Mouse (Mus musculus): ENCODE measurements around the gene Trim52.
"Not testable (repeated sequence)": the region's sequence is repeated elsewhere in the genome, so short reads cannot be mapped to it uniquely, and the experiment has no call there.

Trim52 gene

DNA sequence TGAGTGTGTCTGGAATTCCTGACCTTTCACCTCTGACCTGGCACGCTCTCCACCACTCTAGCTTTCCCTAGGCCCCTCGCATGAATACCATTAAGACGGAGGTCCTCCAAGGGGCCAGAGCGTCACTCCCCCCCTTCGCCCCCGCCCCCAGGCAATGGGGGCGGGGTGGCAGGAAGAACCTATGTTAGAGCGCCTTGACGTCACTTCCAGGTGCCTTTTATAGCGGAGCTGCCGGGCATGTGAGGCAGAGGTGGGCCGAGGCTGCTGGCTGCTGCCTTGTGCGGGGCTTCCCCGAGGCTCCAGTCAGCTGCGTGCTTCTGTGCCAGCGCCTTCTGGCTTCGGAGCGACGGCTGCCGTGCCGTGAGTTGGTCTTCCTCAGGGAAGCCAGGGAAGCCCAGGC, at the start of gene Trim52:
Trim52 (plus strand) TSS at position 219 of the 400 bp plus-strand sequence.
- DNase-seq (ENCODE audit: low read depth, low spot score) = no peak

DNA sequence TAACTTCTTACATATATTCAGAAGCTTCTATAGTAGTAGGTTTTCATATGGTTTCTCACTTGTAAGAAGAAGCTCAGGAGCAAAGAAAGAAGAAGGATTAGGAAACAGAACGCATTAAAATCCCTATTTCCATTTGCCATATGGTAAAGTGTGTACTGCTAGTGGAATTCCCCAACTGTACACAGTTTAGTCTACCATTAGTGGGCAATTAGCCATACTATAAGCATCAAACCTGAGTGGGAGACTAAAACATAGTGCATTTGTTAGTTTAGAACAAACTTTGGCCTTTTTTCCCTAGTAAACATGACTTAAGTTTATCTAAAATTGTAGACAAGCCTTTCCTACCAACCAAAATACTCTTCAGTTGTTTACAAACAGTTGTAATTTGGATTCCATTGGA, 33.4 kb upstream of the Trim52 start:
- DNase-seq (ENCODE audit: low read depth, low spot score) = no peak

DNA sequence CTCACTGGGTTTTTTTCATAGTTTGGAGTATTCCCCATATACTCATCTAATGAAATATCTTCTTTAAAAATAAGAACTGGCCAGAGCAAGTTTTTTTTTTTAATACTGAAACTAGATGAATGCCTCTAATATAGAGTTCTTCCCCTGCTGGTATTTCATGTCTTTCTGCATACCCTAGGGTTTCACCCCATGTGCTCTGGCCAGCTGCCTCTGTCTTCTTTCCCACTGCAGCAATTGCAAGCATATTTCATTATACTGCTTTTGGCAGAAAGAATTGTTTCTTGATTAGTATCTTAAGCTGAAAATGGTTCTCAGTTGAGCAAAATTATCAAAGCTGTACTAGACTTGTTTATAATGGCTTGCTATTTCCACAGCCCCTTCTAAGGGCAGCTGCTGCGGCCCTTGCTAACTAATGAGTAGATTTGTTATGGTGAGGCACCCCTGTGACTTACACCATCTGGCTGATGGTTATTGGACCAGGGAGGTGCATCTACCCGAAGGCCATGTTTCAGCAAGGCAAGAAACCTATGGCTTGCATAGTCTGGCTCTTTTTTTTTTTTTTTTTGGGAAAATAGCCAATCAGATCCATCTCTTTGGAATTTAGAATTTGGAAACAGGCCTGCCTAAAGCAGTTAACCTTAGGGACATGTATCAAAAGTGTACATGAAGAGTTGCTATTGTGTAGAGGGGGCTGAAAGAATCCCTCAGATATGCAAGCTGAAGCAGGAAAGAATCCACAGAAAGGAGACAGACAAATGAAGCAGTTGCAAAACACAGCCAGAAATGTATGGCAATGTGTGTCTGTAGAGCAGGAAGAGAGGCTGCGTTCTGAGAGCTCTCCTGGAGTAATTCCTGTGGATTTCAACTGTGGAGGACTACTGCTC, 30.6 kb upstream of the Trim52 start:
- no peak for DNase-seq (ENCODE audit: low read depth, low spot score)

DNA sequence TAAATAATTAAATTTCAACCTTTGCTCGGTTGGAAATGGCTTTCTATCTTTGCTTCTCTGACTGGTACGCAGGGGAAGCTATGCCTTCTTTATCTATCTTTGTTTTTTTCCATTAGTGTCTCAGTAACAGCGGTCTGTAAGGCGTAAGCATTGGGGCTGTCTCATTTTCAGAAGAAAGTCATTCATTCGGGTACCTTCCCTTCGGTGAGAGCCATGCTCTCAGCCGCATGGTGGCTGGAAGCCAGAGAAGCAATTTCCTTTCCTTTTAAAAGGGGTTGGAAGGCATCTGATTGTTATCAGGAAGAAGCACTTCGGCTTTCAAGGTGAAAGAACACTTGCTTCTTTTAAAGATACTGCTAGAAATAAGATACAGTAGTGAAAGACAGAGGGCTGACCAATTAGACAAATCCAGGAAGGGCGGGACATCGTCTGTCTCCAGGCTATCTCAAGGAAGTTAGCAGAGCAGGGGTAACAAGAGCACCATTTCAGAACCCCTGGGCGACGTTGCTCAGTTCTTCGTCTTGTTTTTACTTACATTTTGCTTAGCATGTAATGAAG, 17.4 kb upstream of the Trim52 start:
- no peak for DNase-seq (ENCODE audit: low read depth, low spot score)

DNA sequence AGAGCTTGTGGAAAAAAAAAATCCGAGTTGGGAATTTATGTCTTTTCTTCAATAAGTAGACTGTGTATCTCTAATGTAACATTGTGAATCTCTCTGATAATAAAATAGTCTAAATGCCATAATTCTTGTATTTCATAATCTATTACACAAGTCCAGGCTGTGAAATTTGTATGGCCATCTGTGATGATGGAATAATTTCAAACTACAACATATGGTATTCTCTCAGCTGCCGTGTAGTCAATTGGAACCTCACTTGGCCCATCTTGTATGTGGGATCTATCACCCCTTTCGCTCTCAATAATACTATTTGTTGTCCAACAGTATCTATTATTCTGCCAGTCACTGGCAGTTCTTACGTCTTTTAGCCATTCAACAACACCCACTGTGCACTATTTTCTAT, 9.2 kb upstream of the Trim52 start:
- DNase-seq (ENCODE audit: low read depth, low spot score) = no peak

DNA sequence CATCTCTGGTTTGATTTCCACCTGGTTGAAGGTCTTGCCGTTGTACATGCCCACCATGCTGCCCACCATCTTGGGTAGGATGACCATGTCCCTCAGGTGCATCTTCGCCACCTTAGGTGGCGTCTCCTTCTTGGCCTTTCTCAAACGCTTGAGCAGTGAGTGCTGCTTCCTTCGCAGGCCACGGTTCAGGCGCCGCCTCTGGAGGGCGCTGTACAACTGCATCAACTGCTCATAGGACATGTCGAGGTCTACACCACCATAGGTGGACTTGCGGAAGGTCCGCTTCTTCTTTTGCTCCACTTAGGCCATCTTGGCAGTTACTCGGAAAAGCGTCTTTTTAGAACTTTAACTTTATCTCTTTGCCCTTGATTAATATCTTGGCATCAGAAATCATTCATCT, 5.1 kb upstream of the Trim52 start:
- DNase-seq (ENCODE audit: low read depth, low spot score) = no peak

DNA sequence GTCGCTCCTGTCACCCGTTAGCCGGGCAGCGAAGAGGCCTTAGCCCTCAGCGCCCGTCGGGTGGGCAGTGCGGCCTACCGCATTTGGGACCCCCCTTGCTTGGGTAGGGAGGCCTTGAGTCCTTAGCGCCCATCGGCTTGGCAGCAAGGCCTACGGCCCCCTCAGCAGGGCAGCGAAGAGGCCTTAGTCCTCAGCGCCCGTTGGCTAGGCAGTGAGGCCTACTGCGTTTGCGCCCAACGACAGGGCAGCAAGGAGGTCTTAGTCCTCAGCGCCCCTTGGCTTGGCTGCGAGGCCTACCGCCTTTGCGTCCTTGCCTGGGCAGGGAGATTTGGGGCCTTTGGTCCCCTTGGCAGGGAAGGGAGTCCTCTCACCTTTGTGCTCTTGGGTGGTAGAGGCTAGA, 427 bp downstream of the Trim52 start:
- DNase-seq (ENCODE audit: low read depth, low spot score) = no peak

DNA sequence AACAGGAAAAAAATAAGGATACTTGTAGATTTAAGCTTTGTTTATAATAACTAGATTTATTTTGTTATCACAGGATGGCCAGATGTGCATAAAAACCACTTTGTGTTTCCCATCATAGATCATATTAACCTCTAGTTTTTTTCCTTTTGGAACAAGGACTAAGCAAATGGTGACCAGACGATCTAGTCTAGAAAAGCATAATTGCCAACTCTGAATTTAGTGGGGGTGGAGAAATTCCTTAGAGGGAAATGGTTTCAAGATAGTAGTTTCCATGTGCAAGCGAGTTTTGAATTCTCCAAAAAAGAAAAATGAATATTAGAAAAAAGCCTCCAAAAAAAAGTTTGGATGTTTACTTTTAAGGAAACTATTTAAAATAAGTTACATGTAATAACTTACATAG, 13.4 kb downstream of the Trim52 start:
- no peak for DNase-seq (ENCODE audit: low read depth, low spot score)

DNA sequence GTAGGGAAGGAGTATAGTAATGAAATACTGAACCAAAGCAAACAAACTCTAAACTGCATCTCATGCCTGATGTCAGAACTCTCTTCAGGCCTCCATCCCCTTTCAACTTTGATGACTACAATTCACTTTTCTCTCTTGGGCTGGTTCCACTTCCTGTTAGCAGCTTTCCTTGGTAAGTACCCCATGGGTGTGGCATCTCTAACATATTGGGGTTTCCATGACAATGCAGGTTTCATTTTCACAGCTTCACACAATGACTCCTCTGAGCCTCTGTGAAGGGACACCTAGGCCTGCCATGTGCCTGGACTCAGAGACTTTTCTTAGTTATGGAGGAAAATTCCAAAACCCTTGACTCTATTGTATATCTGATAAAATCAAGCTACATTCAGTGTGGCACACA, 30.3 kb downstream of the Trim52 start:
- no peak for DNase-seq (ENCODE audit: low read depth, low spot score)

DNA sequence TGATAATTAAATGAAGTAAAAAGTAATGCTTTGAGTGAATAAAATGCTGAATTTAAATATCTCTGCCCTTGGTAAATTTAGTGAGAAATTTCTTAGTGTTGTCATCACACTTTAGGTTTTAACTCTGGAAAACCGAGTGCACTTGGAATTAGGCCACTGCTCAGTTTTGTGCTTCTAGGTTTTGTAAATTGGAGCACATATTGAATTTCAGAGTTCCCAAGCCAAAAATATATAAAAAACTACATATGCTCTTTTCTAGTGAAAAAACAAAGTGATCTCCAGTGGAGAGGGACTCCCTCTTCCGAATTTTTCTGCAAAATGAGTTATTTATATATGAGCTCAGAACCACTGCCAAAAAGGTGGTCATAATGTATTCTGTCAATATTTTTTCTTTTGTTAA, 45.2 kb downstream of the Trim52 start:
- DNase-seq (ENCODE audit: low read depth, low spot score) = no peak

DNA sequence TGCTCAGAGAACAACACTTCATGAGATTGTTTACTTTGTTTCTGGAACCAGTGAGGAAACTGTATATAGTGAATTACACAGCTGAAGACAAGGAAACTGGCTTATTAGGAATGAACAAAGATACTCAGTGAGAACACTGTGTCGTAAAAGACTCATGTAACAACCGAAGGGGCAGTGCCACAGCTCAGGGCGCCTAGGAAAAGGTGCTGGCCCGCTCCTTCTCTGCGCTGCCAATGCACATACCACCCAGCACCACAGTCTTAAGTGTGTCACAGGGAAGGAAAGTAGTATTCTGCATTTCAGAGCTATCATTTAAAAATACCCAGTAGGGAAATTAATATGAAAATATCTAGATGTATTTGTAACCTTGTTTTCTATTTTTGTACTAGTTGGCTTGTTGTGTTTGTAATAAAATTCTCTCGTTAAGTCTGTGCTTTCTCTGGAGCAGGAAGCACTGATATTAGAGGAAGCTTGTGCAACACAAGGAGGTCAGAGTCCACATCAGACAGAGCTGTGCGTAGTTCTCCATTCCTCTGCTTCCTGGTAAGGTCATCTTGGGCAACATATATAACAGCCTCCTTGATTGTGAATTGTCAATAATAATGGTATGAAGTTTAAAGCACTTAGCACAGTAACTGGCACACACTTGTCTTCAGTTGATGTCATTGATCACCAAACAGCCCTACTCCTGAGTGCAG, 49.0 kb downstream of the Trim52 start:
- DNase-seq (ENCODE audit: low read depth, low spot score) = no peak

DNA sequence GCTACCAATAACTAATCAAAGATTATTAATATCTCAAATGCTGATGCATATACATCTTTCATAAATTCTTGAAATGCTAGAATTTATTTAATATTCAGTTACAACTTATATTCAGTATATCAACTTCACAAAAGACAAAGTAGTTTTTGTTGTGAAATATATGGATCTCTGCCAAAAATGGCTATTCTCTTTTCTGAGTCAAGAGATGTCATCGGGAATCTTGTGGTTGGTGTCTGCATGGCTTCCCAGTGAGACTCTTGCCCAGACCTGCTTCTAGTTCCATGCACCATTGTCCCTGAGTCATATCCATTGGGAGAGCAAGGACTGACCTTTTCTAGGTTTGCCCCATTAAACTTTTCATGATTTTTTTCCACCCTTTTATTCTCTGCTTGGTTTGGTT, 50.5 kb downstream of the Trim52 start:
- no peak for DNase-seq (ENCODE audit: low read depth, low spot score)

DNA sequence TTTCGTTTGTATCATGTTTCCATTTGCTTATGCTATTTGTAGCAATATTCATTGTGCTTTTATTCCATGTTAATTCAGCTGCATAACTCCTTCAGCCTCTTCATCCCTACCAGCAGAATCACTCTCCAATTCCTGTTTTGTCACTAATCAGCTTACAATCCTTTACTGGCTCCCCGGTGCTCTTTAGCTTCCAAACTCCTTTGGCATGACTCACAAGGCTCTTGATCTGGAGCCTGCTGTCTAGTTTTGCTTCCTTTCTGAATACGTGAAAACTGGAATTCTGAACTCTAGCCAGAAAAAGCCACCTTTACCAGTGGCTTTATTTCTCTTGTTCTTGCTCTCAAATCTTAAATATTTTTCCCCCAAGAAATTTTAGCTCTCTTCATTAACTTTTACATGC, 56.3 kb downstream of the Trim52 start:
- no peak for DNase-seq (ENCODE audit: low read depth, low spot score)

DNA sequence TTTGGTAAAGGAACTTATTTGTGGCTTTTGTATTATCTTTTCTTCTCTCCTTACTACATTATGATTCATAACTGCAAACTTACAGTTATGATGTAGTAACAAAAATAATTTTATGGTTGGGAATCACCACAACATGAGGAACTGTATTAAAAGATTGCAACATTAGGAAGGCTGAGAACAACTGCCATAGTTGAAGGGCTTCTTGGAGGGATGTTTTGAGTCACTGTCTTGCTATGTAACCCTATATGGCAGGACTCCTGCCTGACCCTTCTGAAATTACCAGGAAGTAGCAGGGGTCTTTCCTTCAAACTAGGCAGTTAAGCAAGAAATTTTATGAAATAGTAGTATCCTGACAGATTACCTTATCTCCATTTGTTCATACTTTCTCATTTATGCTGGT, 57.2 kb downstream of the Trim52 start:
- DNase-seq (ENCODE audit: low read depth, low spot score) = no peak

DNA sequence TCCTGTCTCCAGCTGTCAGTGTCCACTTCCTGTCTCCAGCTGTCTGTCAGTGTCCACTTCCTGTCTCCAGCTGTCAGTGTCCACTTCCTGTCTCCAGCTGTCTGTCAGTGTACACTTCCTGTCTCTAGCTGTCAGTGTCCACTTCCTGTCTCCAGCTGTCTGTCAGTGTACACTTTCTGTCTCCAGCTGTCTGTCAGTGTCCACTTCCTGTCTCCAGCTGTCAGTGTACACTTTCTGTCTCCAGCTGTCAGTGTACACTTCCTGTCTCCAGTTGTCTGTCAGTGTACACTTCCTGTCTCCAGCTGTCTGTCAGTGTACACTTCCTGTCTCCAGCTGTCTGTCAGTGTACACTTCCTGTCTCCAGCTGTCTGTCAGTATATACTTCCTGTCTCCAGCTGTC, 57.9 kb downstream of the Trim52 start:
- not testable (repeated sequence) for DNase-seq (ENCODE audit: low read depth, low spot score)

DNA sequence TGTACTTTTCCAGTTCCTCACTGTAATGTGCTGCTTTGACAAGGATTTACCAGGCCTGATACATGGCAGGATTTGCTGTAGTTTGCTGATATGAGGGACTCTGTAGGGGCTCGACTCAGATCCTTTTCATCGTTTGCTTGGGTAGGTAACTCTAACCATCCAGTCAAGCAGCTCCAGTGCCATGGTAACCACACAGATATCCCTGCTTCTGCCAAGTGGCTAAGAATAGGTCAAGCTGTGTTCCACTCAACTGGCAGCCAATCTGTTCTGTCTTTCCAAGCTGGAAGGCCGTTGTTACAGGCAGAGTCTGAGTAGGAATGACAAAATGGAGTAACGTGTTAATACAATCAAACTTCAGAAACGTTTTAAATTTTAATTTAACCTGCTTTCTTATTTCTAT, 70.9 kb downstream of the Trim52 start:
- DNase-seq (ENCODE audit: low read depth, low spot score) = no peak

DNA sequence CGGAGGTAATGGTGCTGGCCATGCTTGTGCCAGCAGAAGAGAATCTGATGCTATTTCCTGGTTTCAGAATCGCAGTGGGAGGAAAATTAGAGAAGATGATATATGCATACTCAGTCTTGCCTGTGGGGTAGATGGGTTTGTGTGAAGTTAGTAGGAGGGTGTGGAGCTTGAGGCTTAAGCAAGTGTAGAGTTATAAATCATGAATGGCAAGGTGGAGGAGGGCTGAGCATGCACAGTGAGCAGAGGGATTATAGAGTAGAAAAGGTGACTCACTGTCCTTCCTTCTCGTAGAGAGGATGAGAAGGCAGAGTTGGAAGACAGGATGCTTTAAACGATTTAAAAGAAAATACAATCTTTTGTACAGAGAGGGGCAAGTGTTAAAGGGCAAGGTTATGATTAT, 72.2 kb downstream of the Trim52 start:
- no peak for DNase-seq (ENCODE audit: low read depth, low spot score)

DNA sequence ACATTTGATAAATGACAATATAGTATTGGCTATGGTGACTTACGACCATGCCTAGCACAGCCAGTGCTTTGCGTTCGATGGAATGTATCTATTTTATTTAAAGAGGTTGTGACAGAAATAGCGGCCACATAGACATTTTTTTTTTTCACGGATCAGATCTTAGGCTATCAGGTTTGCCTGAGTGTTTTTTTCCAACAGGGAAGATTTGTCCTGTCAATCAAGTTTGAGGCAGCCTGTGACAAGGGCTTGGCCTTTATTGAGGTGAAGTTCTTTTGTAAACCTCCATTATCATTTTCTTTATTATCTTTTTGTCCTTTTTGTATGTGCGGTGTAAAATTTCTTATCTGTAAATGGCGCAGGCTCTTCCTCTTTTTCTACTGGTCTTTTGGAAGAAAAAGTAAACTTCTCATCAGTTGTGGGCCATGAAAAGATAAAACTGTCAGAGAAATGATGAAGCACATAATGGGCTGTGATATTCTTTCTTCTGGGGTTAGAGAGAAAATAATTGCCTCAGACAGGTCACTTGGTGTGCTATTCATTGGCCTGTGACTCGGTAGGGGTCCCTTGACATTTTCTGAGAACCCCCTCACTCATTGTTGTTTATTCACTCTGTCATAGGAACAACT, 73.2 kb downstream of the Trim52 start:
- DNase-seq (ENCODE audit: low read depth, low spot score) = peak; percentile 22

DNA sequence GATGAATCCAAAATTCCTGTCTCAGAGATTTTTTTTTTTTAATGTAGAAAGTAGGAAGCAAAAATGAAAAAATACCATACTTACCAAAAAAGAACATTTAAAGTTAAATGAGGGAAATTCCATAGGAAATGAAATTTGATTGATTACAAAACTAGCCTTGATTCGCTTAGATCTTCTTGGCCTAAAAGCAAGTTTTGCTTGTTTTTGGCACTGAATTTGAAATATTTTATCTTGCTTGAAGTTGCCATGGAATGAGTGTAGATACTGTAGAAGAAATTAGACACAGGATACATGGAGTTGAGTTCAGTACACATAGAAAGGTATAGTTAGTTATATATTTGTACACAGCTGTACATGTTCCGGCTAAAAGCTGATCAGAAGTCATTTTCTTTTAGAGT, 73.7 kb downstream of the Trim52 start:
- no peak for DNase-seq (ENCODE audit: low read depth, low spot score)

DNA sequence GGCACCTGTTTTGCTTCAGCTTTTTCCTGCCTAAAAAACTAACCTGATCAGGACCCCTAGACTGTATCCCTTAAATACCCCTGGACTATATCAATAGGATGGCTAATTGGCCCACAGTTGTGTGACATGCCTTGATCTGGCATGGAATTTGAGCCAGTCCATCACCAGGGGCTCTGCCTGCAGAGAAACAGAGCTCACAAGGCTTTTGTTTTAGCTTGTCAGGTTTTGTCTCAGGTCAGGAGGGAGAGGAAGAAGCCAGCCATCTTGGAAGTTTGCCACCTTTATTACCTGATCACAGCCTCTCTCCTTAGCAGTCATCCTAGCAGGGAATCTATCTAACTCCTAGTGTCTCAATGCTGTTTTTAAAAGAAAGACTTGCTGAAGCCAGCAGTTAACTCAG, 74.6 kb downstream of the Trim52 start:
- DNase-seq (ENCODE audit: low read depth, low spot score) = no peak

DNA sequence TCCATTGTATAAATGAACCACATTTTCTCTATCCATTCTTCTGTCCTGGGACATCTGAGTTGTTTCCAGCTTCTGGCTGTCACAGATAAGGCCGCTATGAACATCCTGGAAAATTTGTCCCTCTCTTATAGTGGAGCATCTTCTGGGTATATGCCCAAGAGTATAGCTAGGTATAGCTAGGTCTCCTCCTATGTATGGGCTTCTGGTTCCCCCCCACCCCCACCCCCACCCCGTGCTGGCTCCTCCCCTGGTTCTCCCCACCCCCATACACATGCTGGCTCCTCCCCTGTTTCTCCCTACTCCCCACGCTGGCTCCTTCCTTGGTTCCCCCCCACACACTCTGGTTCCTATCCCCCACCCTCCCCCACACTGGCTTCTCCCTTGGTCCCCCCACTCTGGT, 78.0 kb downstream of the Trim52 start:
- no peak for DNase-seq (ENCODE audit: low read depth, low spot score)
